Mouse (Mus musculus): ENCODE data around the gene Tm4sf20. TPM values are rescaled to one million over a fixed set of nuclear protein-coding genes. Genes with fewer than 3 reads are reported as not detected.

Tm4sf20 gene
- polyA plus RNA-seq, 1 experiment from 2014 or later: not detected

GRCm38 (mm10) chr1:82717816-82718512 is 50.3 kb downstream of the Tm4sf20 start:
- DNase-seq (ENCODE audit: low spot score): no peak
- peak overlapping the region; percentile 34; the same call in 1 of the 2 replicates for H3K4me2 ChIP-seq
- no peak overlapping the region for H3K9ac ChIP-seq (ENCODE audit: low read depth, low read length)
- ATAC-seq (replicated peaks; ENCODE audit: low FRiP score): peak; percentile 79
- H3K9me3 ChIP-seq (ENCODE audit: control insufficient read depth, low read length): no peaks in the 10 kb centered on the region
- H3K4me1 ChIP-seq (replicated peaks; ENCODE audit: control insufficient read depth, insufficient read depth, low read length): peaks cover 17% of the 10 kb centered on the region
- 57% methylated on average over 9 of the region's 9 CpGs for whole genome bisulfite sequencing
- no peak overlapping the region for H3K4me3 ChIP-seq (ENCODE audit: low read depth, low read length)
- H3K27ac ChIP-seq (ENCODE audit: low read depth, low read length): peak overlapping the region; percentile 63
- H3K27me3 ChIP-seq (replicated peaks; ENCODE audit: control insufficient read depth, insufficient read depth, low read length): no peaks in the 10 kb centered on the region
- H3K36me3 ChIP-seq (ENCODE audit: control insufficient read depth, insufficient read depth, low read length): no peaks in the 10 kb centered on the region

Other genes starting within 250 kb of the Tm4sf20 start
- 0.05 and 0.15 TPM in 2 replicates for gene Col4a4, start 181.6 kb downstream of the Tm4sf20 start, polyA plus RNA-seq (2014; fragmentation: Nextera tagmentation; extraction: Ambion mirVana)
- gene Col4a3, start 181.5 kb downstream of the Tm4sf20 start, polyA plus RNA-seq (2014; fragmentation: Nextera tagmentation; extraction: Ambion mirVana): 0.14 and 0.22 TPM in 2 replicates
- 273 and 281 TPM in 2 replicates for gene Mff, start 43.6 kb downstream of the Tm4sf20 start, polyA plus RNA-seq (2014; fragmentation: Nextera tagmentation; extraction: Ambion mirVana)
- gene Gm47791, start 2.8 kb upstream of the Tm4sf20 start, polyA plus RNA-seq (2014; fragmentation: Nextera tagmentation; extraction: Ambion mirVana): not detected in 2 replicates
- gene Agfg1, start 71.0 kb upstream of the Tm4sf20 start, polyA plus RNA-seq (2014; fragmentation: Nextera tagmentation; extraction: Ambion mirVana): 47.6 and 58.7 TPM in 2 replicates
- not detected in 2 replicates for gene A030005L19Rik, start 144.9 kb upstream of the Tm4sf20 start, polyA plus RNA-seq (2014; fragmentation: Nextera tagmentation; extraction: Ambion mirVana)
- not detected in 2 replicates for gene A030014E15Rik, start 156.5 kb upstream of the Tm4sf20 start, polyA plus RNA-seq (2014; fragmentation: Nextera tagmentation; extraction: Ambion mirVana)
- not detected in 2 replicates for gene Gm6217, start 162.9 kb upstream of the Tm4sf20 start, polyA plus RNA-seq (2014; fragmentation: Nextera tagmentation; extraction: Ambion mirVana)
- gene A030003K21Rik, start 174.9 kb upstream of the Tm4sf20 start, polyA plus RNA-seq (2014; fragmentation: Nextera tagmentation; extraction: Ambion mirVana): not detected in 2 replicates
- not detected in 2 replicates for gene Gm7544, start 187.6 kb upstream of the Tm4sf20 start, polyA plus RNA-seq (2014; fragmentation: Nextera tagmentation; extraction: Ambion mirVana)
- not detected in 2 replicates for gene Gm47955, start 191.8 kb upstream of the Tm4sf20 start, polyA plus RNA-seq (2014; fragmentation: Nextera tagmentation; extraction: Ambion mirVana)
- not detected in 2 replicates for gene Gm47959, start 232.1 kb upstream of the Tm4sf20 start, polyA plus RNA-seq (2014; fragmentation: Nextera tagmentation; extraction: Ambion mirVana)